Mouse (Mus musculus) CD4-positive, CD25-positive, alpha-beta regulatory T cell, adult 4 months (primary cell): Measurements from ENCODE around the gene Stmnd1. TPM values are rescaled to one million over a fixed set of nuclear protein-coding genes. Genes with fewer than 3 reads are reported as not detected.
"Not testable (repeated sequence)": the region's sequence is repeated elsewhere in the genome, so short reads cannot be mapped to it uniquely, and the experiment has no call there.

Experiments used
- ATAC-seq: one replicate; pipeline ENCODE4 v1.8.0; 2017
- polyA plus RNA-seq, 2 experiments: library from polyadenylated mRNA; unstranded; fragments of 100-300 nt; shearing (Covaris generic); gene quantifications; one replicate each; pipeline ENCODE4 v1.2.1; 2017

Gene Stmnd1
- not detected for polyA plus RNA-seq

- no peak for ATAC-seq
Measured at GRCm38 (mm10) chr13:46273453-46274110, at the start of gene Stmnd1. Gene Stmnd1 (plus strand): TSS chr13:46273721.

- ATAC-seq: no peak
Measured at GRCm38 (mm10) chr13:46226956-46227355, 46.6 kb upstream of the Stmnd1 start.

- no peak for ATAC-seq
Measured at GRCm38 (mm10) chr13:46227486-46227885, 46.0 kb upstream of the Stmnd1 start.

GRCm38 (mm10) chr13:46228750-46229149 lies 44.8 kb upstream of the Stmnd1 start:
- not testable (repeated sequence) for ATAC-seq

- no peak for ATAC-seq
Measured at GRCm38 (mm10) chr13:46231514-46232085, 41.9 kb upstream of the Stmnd1 start.

- no peak for ATAC-seq
Measured at GRCm38 (mm10) chr13:46237723-46238349, 35.7 kb upstream of the Stmnd1 start.

GRCm38 (mm10) chr13:46238796-46239195 lies 34.7 kb upstream of the Stmnd1 start:
- ATAC-seq: no peak

GRCm38 (mm10) chr13:46241391-46242188 lies 31.9 kb upstream of the Stmnd1 start:
- no peak for ATAC-seq

GRCm38 (mm10) chr13:46253753-46254152 lies 19.8 kb upstream of the Stmnd1 start:
- ATAC-seq: no peak

GRCm38 (mm10) chr13:46254171-46254570 lies 19.4 kb upstream of the Stmnd1 start:
- ATAC-seq: no peak

- ATAC-seq: no peak
Measured at GRCm38 (mm10) chr13:46255616-46256015, 17.9 kb upstream of the Stmnd1 start.

GRCm38 (mm10) chr13:46257847-46258246 lies 15.7 kb upstream of the Stmnd1 start:
- no peak for ATAC-seq

GRCm38 (mm10) chr13:46259526-46259925 lies 14.0 kb upstream of the Stmnd1 start:
- ATAC-seq: no peak

- ATAC-seq: no peak
Measured at GRCm38 (mm10) chr13:46261244-46261643, 12.3 kb upstream of the Stmnd1 start.

GRCm38 (mm10) chr13:46267783-46268182 lies 5.7 kb upstream of the Stmnd1 start:
- ATAC-seq: no peak

- ATAC-seq: no peak
Measured at GRCm38 (mm10) chr13:46268341-46268740, 5.2 kb upstream of the Stmnd1 start.

GRCm38 (mm10) chr13:46268815-46269445 lies 4.6 kb upstream of the Stmnd1 start:
- ATAC-seq: no peak

GRCm38 (mm10) chr13:46272811-46273452 lies 589 bp upstream of the Stmnd1 start:
- no peak for ATAC-seq

GRCm38 (mm10) chr13:46275701-46276100 lies 2.2 kb downstream of the Stmnd1 start:
- ATAC-seq: no peak

GRCm38 (mm10) chr13:46282543-46282942 lies 9.0 kb downstream of the Stmnd1 start:
- no peak for ATAC-seq

- ATAC-seq: no peak
Measured at GRCm38 (mm10) chr13:46287801-46288200, 14.3 kb downstream of the Stmnd1 start.

GRCm38 (mm10) chr13:46288372-46288771 lies 14.9 kb downstream of the Stmnd1 start:
- no peak for ATAC-seq
